Mouse (Mus musculus): ENCODE data around the gene Klc3.

The Klc3 gene

GRCm38 (mm10) chr7:19360944-19361343 is 43.0 kb downstream of the Klc3 start:
- in situ Hi-C loops (cut with MboI, MseI) = no loop called here

GRCm38 (mm10) chr7:19359892-19360641 is 43.8 kb downstream of the Klc3 start:
- in situ Hi-C loops (cut with MboI, MseI) = no loop called here

- in situ Hi-C loops (cut with MboI, MseI) = no loop called here
Observed at GRCm38 (mm10) chr7:19359299-19359891, 44.5 kb downstream of the Klc3 start, which contains the start of the genes Cd3eap and Ppp1r13l. TSS of gene Cd3eap (minus strand) at chr7:19359483. TSS of gene Ppp1r13l (plus strand) at chr7:19359749.

GRCm38 (mm10) chr7:19358634-19359033 is 45.3 kb downstream of the Klc3 start:
- in situ Hi-C loops (cut with MboI, MseI) = no loop called here

GRCm38 (mm10) chr7:19357381-19358375 is 46.2 kb downstream of the Klc3 start:
- in situ Hi-C loops (cut with MboI, MseI) = no loop called here

DNA sequence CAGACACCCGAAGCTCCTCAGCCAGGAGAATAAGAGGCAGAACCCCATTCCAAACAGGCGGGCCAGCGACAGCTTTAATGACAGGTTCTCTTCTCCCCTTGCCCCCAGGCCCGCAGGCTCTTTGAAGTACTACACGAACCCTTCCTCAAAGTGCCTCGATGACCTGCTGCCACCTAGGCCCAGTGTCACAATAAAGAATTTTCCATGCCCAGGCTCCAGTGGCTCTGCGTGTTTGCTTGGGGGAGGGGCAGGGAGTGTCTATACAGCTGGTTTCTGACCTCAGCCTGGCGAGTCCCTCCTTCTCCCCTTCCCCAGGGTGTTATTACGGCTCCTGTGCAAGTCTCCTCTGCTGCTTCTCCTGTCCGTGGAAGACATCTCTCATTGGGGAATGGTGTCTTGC is 47.6 kb downstream of the Klc3 start:
- in situ Hi-C loops (cut with MboI, MseI) = no loop called here

- in situ Hi-C loops (cut with MboI, MseI) = no loop called here
Observed at GRCm38 (mm10) chr7:19354991-19355390, 48.9 kb downstream of the Klc3 start.

DNA sequence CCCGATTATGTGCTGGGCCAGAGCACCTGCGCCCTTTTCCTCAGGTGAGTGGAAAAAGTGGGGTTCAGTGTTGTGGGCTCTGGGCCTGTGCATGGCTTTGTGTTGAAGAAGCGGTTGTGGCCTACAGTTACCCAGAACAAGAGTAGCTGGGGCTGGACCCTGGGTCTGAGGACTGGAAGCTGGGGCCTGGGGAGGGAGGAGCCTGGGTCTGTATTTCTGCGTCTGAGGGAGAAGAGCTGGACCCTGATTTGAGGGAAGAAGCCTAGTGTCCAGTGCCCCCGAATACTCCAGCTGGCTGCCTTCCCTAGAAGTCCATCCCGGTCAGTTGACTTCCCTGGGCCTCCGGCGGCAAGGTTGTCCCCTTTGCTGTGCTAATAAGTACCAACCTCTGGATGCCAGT is 53.7 kb downstream of the Klc3 start:
- in situ Hi-C loops (cut with MboI, MseI) = no loop called here

DNA sequence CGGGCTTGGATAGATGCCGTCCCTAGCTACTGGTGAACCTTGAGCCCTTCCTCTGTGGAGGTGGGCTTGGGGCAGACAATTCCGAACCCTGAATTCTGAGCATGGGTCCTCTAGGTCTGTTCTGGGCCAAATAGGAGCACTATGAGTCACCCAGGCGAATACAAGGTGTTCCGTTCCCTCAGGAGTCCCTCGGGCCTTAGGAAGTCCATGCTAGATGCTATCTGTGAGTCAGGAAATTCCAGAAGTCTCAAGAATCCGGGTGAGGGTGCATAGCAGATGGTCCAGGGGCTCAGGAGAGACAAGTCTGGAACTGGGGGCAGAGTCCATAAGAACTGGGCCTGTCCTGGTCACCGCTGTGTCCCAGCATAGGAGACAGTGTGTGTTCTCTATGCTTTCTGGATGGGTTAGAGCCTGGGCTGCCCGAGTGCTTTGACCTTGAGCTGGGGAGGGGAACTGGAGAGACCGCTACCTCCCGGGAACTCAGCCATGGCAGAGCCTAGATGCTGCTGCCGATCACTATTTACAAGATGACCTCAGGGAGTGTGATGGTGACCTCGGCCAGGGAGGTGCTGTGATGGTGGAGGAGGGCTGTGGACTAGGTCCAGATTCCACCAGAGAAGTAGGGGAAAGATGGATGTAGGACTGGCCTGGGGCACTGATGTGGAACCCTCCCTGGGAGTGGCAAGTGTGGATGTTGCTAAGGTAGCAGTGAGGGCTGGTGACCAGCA is 54.6 kb downstream of the Klc3 start:
- in situ Hi-C loops (cut with MboI, MseI) = no loop called here

DNA sequence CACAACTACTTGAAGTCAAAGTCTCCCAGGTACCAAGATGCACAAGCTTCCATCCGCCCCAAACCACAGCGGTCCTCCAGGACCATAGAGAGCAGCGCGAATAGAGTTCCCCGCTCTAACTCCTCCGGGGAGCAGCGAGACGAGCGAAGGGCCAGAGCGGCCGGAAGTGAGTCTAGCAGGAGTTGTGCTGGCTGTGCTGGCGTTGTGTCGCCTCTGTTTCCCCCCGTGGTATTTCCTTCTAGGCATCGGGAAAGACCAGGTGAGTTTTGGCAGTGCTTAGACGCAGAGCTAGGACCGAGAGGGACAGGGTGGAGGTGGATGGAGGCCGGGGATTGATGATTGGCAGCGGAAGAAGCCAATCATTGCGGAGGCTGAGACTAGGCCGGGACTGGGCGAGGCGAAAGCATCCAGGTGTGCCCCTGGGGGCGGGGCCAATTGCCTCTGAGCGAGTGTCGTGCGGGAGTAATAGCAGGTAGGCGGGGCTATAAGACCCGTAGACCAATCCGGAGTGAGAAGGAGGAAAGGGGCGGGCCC is 58.9 kb downstream of the Klc3 start:
- in situ Hi-C loops (cut with MboI, MseI) = loop anchor here (5.0 kb wide), 1 partner anchor 38 kb away; no protein-coding TSS in a partner anchor
